Mouse (Mus musculus) forebrain, postnatal 0 days (tissue): ENCODE data around the gene Prkci. TPM values are rescaled to one million over a fixed set of nuclear protein-coding genes. Genes with fewer than 3 reads are reported as not detected.
A peak's percentile ranks its signal among the peaks of the same experiment; 100 is the strongest.

Experiments
- ATAC-seq: fragments of 200-750 bp; cut with Nextera tagmentation; 2 replicates; pipeline ENCODE4 v1.8.0; 2017; ENCODE audit warnings: mild to moderate bottlenecking, moderate library complexity
- DNase-seq: peaks from one replicate; pipeline ENCODE4 v3.0.0-alpha.2; 2015
- H3K27ac ChIP-seq: fragments of 300-500 bp; sonication (generic); 2 replicates; pipeline ENCODE4 v1.5.1; 2014; ENCODE audit warnings: low read depth, mild to moderate bottlenecking, antibody characterized with exemption, low read length, moderate library complexity, mixed read lengths
- H3K27me3 ChIP-seq: fragments of 300-500 bp; sonication (generic); 2 replicates; pipeline ENCODE4 v1.6.1; 2014; ENCODE audit warnings: mild to moderate bottlenecking, low read length, mixed read lengths; ENCODE audit not compliant: insufficient read depth
- H3K36me3 ChIP-seq: fragments of 300-500 bp; sonication (generic); 2 replicates; pipeline ENCODE4 v1.6.1; 2014; ENCODE audit warnings: mild to moderate bottlenecking, moderate library complexity; ENCODE audit not compliant: insufficient read depth
- H3K4me1 ChIP-seq: fragments of 300-500 bp; sonication (generic); 2 replicates; pipeline ENCODE4 v1.6.1; 2014; ENCODE audit warnings: antibody characterized with exemption; ENCODE audit not compliant: insufficient read depth
- H3K4me2 ChIP-seq: fragments of 300-500 bp; sonication (generic); 2 replicates; pipeline ENCODE4 v1.6.1; 2014; ENCODE audit warnings: low read depth, mild to moderate bottlenecking, moderate library complexity
- H3K4me3 ChIP-seq: fragments of 300-500 bp; sonication (generic); 2 replicates; pipeline ENCODE4 v1.5.1; 2014; ENCODE audit warnings: low read depth, low read length, mixed read lengths
- H3K9ac ChIP-seq: fragments of 300-500 bp; sonication (generic); 2 replicates; pipeline ENCODE4 v1.6.1; 2014; ENCODE audit warnings: mild to moderate bottlenecking
- H3K9me3 ChIP-seq: fragments of 300-500 bp; sonication (generic); 2 replicates; pipeline ENCODE4 v1.6.1; 2016; ENCODE audit warnings: low read length
- CTCF ChIP-seq: sonication (generic); IDR thresholded peaks from 2 replicates; pipeline ENCODE4 v1.5.1; 2016; ENCODE audit warnings: antibody characterized with exemption, control low read depth, low read depth
- WGBS: fragments of 180-500 bp; shearing (Covaris S2); extraction: QIAGEN DNeasy Blood & Tissue Kit; methylation state at CpG from one replicate; pipeline ENCODE4 v1.1.7; 2014; 5-methylcytosine and 5-hydroxymethylcytosine counted together
- polyA plus RNA-seq: library from polyadenylated mRNA; unstranded; fragments of >200 nt; fragmentation: Nextera tagmentation; extraction: Ambion mirVana; gene quantifications from 2 replicates; pipeline ENCODE4 v1.2.1, GENCODE M21; 2015
- total RNA-seq: library from RNA; depleted of rRNA; stranded (reverse); fragments of >200 nt; gene quantifications from 2 replicates; pipeline ENCODE4 v1.2.3, GENCODE M21; 2014

The Prkci gene
- total and polyA plus RNA-seq, 2 experiments from 2014 or later: 19.5 to 41.6 TPM

GRCm38 (mm10) chr3:31056651-31057627 lies 61.4 kb downstream of the Prkci start:
- H3K27ac ChIP-seq: no peak overlapping the region
- 4% methylated on average over 30 of the region's 30 CpGs for WGBS
- H3K4me2 ChIP-seq: peak overlapping the region; percentile 52
- H3K4me1 ChIP-seq: no peaks in the 10 kb centered on the region
- H3K4me3 ChIP-seq: peak overlapping the region; percentile 30
- no peaks in the 10 kb centered on the region for H3K9me3 ChIP-seq
- DNase-seq: peak; percentile 81
- peak; percentile 88 for ATAC-seq
- H3K36me3 ChIP-seq: no peaks in the 10 kb centered on the region
- no peaks in the 10 kb centered on the region for H3K27me3 ChIP-seq
- H3K9ac ChIP-seq: no peak overlapping the region
- peak; percentile 92 for TF ChIP-seq CTCF

GRCm38 (mm10) chr3:31060745-31061102 lies 65.2 kb downstream of the Prkci start:
- Histone ChIP-seq H3K27me3 (no peaks in the 10 kb centered on the region), H3K9ac (no peak overlapping the region), H3K4me1 (no peaks in the 10 kb centered on the region), H3K4me2 (no peak overlapping the region), H3K9me3 (no peaks in the 10 kb centered on the region), H3K36me3 (no peaks in the 10 kb centered on the region), H3K27ac (no peak overlapping the region), H3K4me3 (no peak overlapping the region)
- no peak for DNase-seq
- WGBS: 90% methylated on average over 8 of the region's 8 CpGs
- TF ChIP-seq CTCF: no peak
- no peak for ATAC-seq

DNA sequence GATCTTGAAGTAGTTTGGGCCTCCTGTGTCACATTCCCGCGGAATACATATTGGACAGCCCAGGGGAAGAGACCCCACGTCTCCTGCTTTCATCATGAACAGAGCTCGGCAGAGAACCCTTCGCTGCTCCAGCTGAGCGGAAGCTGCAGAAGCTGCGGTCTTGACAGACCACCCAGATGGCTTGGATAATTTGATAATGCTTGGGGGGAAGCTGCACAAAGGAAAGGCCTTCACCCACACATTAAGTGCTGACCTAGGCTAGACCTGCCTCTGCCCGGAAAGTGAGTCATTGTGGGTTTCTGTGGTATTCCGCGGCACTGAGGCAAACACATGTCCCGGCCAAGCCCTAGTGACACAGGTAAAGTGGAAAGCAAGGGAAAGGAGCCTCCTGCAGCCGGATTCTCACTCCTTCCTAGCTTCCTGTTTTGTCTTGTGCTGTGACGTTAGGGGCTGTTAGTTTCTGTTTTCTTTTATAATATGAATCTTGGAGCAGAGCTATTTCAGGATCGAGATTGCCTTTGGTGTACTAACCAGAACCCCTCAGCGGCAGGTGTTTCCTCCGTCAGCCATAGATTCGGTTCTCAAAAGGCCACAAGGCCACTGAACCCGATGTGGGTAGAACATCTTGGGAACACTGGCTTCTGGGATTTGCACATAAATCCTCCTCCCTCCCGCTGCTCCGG lies 65.7 kb downstream of the Prkci start:
- ATAC-seq: no peak
- no peak for TF ChIP-seq CTCF
- no peaks in the 10 kb centered on the region for H3K9me3 ChIP-seq
- DNase-seq: no peak
- no peak overlapping the region for H3K27ac ChIP-seq
- no peak overlapping the region for H3K4me2 ChIP-seq
- no peak overlapping the region for H3K9ac ChIP-seq
- H3K36me3 ChIP-seq: no peaks in the 10 kb centered on the region
- no peaks in the 10 kb centered on the region for H3K4me1 ChIP-seq
- H3K27me3 ChIP-seq: no peaks in the 10 kb centered on the region
- WGBS: 81% methylated on average over 20 of the region's 20 CpGs
- no peak overlapping the region for H3K4me3 ChIP-seq

- Histone ChIP-seq H3K4me2 (no peak overlapping the region), H3K4me1 (no peaks in the 10 kb centered on the region), H3K9ac (no peak overlapping the region), H3K36me3 (no peaks in the 10 kb centered on the region), H3K27me3 (no peaks in the 10 kb centered on the region), H3K4me3 (no peak overlapping the region), H3K27ac (no peak overlapping the region), H3K9me3 (no peaks in the 10 kb centered on the region)
- TF ChIP-seq CTCF: no peak
- 81% methylated on average over 4 of the region's 4 CpGs for WGBS
- ATAC-seq (no peak), DNase-seq (no peak)
These were observed 66.2 kb downstream of the Prkci start for GRCm38 (mm10) chr3:31061786-31062120.

- no peak for TF ChIP-seq CTCF
- 92% methylated on average over 7 of the region's 7 CpGs for WGBS
- ATAC-seq: no peak
These were observed 66.8 kb downstream of the Prkci start for GRCm38 (mm10) chr3:31062325-31062724.

GRCm38 (mm10) chr3:31068482-31068881 lies 72.9 kb downstream of the Prkci start:
- Histone ChIP-seq H3K27ac (no peak overlapping the region), H3K4me1 (no peaks in the 10 kb centered on the region), H3K27me3 (no peaks in the 10 kb centered on the region), H3K9me3 (no peaks in the 10 kb centered on the region), H3K9ac (no peak overlapping the region), H3K36me3 (no peaks in the 10 kb centered on the region), H3K4me3 (no peak overlapping the region), H3K4me2 (no peak overlapping the region)
- no peak for TF ChIP-seq CTCF
- DNase-seq (no peak), ATAC-seq (peak; percentile 58)
- WGBS: 77% methylated on average over 7 of the region's 7 CpGs

More at GRCm38 (mm10) chr3:31062325-31062724, 66.8 kb downstream of the Prkci start:
- DNase-seq: no peak
- no peaks in the 10 kb centered on the region for H3K4me1 ChIP-seq
- no peak overlapping the region for H3K4me2 ChIP-seq
- H3K36me3 ChIP-seq: no peaks in the 10 kb centered on the region
- H3K27ac ChIP-seq: no peak overlapping the region
- H3K27me3 ChIP-seq: no peaks in the 10 kb centered on the region
- H3K9me3 ChIP-seq: no peaks in the 10 kb centered on the region
- H3K4me3 ChIP-seq: no peak overlapping the region
- no peak overlapping the region for H3K9ac ChIP-seq

DNA sequence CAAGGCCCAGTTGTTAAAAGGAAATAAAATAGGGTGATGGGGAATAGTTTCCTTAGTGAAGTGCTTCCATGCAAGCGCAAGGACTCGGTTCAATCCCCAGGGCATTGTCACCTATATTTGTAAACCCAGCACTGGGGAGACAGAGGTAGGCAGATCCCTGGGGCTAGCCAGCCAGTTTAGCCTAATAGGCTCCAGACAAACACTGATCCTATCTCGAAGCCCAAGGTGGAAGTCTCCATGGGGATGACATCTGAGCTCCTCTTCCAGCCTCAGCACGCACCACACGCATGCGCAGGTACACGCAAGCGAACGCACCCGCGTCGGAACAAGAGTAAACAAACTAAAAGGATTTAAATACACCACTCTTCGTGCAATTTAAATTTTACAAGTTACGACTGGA lies 76.3 kb downstream of the Prkci start:
- Histone ChIP-seq H3K4me3 (no peak overlapping the region), H3K36me3 (no peaks in the 10 kb centered on the region), H3K9ac (no peak overlapping the region), H3K27ac (no peak overlapping the region), H3K4me1 (no peaks in the 10 kb centered on the region), H3K4me2 (no peak overlapping the region), H3K27me3 (no peaks in the 10 kb centered on the region), H3K9me3 (no peaks in the 10 kb centered on the region)
- no peak for TF ChIP-seq CTCF
- ATAC-seq (no peak), DNase-seq (no peak)
- 94% methylated on average over 14 of the region's 14 CpGs for whole genome bisulfite sequencing
